Mouse (Mus musculus) layer of hippocampus, adult 9-10 months (tissue): Measurements from ENCODE around the gene Slc25a35.
"Not testable (repeated sequence)": the region's sequence is repeated elsewhere in the genome, so short reads cannot be mapped to it uniquely, and the experiment has no call there.

Experiments used
- DNase-seq: peaks from one replicate; pipeline ENCODE4 v3.0.0; 2022; ENCODE audit warnings: low spot score

Slc25a35 gene

DNA sequence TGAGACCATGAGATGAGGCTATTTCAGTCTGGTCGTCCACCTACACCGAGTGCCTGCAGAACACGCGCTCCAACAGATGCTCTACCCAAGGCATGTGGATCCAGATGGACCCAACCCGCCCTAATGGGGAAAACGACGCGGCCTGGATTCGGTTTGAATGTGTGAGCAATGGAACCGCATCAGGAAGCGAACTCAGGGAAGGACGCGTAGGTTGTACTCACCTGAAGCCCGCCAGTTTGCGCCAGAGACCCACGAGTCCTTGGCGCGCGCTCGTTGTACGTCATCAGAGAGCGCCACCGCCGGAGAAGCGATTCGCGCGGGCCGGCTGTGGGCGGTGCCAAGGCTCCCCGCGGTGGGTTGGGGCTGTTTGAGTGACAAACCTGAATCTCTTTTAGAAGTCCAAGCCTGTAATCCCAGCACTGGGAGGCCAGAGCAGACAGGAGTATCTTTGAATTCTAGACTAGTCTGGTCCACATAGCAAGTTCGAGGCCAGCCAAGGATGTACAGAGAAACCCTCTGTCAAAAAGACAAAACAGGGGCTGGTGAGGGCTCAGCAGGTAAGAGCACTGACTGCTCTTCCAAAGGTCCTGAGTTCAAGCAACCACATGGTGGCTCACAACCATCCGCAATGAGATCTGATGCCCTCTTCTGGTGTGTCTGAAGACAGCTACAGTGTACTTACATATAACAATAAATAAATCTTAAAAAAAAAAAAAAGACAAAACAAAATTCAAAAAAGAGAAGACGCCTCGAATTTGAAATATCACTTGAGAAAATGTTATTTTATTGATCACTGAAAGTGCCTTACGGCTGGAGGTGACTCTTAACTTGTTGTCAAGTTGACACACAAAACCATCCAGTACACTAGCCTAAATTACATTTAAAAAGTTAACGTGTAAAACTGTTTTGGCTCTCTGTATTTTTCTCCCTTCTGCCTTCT lies 40.5 kb downstream of the Slc25a35 start, which contains the start of gene Pfas:
TSS of gene Pfas (minus strand) at position 279 of the 940 bp plus-strand sequence.
- DNase-seq = peak; percentile 69

DNA sequence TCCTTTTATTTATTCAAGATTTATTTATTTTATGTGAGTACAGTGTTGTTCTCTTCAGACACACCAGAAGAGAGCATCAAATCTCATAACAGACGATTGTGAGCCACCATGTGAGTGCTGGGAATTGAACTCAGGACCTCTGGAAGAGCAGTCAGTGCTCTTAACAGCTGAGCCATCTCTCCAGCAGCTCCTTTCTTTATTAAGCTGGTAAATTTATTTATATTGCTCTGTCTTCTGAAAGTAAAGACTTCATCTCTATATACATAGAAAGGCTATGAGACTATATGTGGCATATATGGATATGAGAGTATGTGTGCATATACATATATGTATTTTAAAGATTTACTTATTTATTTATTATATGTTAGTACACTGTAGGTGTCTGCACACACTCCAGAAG lies 41.6 kb downstream of the Slc25a35 start:
- no peak for DNase-seq

DNA sequence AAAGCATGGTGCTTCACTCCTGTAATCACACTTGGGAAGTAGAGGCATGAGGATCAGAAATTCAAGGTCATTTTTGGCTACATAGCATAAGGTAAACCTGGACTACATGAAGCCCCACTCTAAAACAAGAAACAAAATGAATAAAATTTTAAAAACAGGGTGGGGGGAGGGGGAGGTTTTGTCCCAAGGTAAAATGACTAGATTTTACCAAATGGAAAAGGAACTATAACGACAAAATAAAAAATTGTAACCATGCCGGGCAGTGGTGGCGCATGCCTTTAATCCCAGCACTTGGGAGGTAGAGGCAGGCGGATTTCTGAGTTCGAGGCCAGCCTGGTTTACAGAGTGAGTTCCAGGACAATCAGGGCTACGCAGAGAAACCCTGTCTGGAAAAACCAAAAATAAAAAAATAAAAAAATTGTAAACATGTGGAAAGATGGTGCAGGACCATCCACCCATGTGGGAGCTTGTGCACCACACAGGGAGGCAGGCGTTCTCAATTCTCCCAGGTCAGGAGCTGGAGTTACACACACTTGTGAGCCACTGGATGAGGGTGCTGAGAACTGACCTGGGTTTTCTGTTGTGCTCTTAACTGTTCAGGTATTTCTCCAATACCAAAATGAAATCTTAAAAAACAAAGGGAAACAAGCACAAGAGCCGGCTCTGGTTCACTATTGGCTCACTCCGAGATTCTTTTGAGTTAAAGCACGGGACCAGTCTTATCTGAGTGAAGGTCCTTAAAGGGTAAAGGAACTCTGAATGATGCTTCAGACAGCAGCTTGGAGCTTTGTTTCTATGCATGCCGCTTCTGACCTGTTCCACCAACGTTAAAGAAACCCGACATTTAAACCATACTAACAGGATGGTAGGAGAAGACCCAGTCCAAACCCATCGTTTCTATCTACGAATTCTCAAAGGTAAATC lies 42.7 kb downstream of the Slc25a35 start:
- no peak for DNase-seq

DNA sequence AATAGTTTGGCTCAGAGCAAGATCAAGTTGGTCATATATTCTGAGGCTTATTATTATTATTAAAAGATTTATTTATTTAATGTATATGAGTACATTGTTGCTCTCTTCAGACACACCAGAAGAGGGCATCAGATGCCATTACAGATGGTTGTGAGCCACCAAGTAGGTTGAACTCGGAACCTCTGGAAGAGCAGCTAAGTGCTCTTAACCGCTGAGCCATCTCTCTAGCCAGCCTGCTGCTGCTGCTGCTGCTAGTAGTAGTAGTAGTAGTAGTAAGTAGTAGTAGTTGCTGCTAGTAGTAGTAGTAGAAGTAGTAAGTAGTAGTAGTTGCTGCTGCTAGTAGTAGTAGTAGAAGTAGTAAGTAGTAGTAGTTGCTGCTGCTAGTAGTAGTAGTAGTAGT lies 43.5 kb downstream of the Slc25a35 start:
- DNase-seq = not testable (repeated sequence)

DNA sequence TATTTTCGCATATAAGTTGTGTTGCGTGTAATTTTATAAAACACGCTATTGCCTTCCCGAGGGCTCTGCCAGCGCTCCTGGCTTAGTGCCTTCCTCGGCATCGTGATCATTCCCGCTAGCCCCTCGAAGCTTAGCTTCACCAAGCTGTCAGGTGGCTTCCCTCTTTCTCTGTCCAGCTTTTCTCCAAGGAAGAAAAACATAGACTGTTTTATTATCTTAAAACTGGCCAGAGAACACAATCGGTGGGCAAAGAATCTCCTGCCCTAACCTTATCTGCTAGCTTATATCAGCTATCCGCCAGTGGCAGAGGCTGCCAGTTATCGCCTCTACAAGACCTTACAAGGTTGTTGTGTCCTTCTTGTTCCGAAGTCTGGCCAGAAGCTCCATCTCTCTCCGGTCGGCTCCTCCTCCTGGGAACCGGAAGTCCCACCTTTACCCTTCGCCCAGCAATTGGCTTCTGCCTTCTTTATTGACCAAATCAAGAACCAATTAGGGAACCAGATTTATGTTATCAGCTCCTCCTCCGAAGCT lies 44.2 kb downstream of the Slc25a35 start:
- DNase-seq = peak; percentile 85

DNA sequence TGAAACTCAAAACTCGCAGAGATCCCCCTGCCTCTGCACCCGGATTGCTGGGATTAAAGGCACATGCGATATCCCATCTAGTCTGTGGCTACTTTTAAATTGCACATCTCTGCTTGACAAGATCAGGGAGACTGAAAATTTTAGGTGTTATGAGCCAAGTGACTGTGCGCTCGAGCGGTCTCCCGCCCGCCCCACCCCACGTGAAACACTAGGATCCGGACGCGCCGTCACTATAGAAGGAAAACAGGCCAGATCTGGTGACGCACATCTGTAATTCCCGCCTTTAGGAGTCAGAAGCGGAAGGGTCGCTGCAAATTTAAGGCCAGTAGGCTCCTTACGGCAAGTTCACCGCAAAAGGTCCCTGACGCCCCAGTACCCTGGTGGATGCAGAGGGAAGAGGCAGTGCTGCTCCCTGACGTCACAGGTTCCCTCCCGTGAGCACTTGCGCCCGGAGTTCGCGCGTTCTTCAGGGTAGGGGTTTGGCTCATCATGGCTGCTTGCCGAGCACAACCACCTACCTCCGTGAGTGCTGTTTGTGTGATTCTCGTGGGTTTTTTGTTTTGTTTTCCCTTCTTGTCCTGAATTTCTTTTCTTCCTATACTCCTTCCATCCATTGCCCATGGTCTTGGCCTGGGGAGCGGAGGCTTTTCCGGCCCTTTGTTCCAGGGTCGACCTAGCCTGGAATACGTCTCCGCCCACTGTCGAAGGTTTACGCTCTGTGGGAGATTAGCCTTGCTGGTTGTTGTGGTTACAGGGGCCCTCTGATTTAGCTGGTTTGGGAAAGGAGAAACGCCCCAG lies 47.9 kb downstream of the Slc25a35 start, which contains the start of gene Ctc1:
TSS of gene Ctc1 (plus strand) at position 268 of the 798 bp plus-strand sequence.
- DNase-seq = peak; percentile 75

DNA sequence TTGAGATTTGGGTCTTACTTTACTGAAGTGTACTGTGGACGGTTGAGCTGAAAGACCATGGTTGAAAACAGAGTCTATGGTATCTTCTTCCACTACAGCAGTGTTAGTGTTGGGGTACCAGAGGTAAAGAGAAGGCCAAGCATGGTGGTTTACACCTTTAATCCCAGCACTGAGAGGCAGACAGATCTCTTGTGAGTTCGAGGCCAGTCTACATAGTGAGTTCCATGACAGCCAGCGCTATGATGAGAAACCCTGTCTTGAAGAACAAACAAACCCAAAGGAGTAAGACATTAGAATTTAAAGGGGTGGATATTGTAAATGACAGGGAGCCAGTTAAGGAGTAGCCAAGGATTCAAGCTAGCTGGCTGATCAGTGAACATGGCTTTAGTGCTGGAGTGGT lies 48.8 kb downstream of the Slc25a35 start:
- DNase-seq = no peak

DNA sequence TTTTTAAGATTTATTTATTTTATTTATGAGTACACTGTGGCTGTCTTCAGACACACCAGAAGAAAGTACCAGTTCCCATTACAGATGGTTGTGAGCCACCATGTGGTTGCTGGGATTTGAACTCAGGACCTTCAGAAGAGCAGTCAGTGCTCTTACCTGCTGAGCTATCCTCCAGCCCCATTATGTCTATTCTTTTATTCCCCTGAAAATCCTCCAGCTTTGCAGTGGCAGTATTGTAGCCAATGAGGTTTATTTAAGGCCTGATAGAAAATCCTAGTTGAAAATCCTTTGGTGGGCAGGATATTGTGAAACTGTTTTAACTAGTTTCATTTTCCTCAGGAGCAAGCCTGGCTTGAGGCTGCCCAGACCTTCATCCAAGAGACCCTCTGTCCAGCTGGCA lies 52.8 kb downstream of the Slc25a35 start:
- DNase-seq = no peak
